Mouse (Mus musculus): ENCODE data around the gene Uqcr11. TPM values are rescaled to one million over a fixed set of nuclear protein-coding genes. Genes with fewer than 3 reads are reported as not detected.
A peak's percentile ranks its signal among the peaks of the same experiment; 100 is the strongest.

Uqcr11 gene
- polyA plus RNA-seq, 1 experiment from 2014 or later: 628 TPM

DNA sequence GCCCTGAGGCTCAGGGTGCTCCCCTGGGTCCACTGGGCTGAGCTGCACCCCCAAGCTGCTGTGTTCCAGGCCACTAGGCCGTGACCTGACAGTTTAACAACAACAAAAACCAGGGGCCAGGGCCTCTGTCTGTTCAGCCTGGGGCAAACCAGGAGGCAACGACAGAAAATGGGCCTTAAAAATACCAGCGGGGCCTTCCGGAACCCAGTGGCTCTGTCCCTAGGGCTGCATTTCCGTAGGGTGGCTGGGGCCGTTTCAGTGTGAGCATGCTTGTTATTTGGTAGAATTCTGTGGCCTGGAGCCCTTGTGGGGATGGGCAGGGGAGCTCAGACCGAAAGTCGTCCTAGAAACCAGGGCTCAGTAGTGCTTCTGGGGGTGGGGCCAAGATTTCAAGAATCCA lies 23.2 kb upstream of the Uqcr11 start:
- Histone ChIP-seq H3K4me1 (peaks cover 51% of the 10 kb centered on the region), H3K36me3 (peaks cover 68% of the 10 kb centered on the region), H3K27ac (0 out of 2 replicates have a peak overlapping the region, but pooled peaks have one; percentile 33), H3K9me3 (replicated peaks) (peaks cover 12% of the 10 kb centered on the region), H3K4me2 (no peak overlapping the region), H3K4me3 (no peak overlapping the region), H3K27me3 (replicated peaks) (no peaks in the 10 kb centered on the region), H3K9ac (0 out of 2 replicates have a peak overlapping the region, but pooled peaks have one; percentile 15)
- 88% methylated on average over 8 of the region's 8 CpGs for WGBS (ENCODE audit: insufficient replicate concordance)
- ATAC-seq: no peak

GRCm38 (mm10) chr10:80425041-80425440 lies 18.4 kb upstream of the Uqcr11 start:
- H3K4me3 ChIP-seq: no peak overlapping the region
- peaks cover 12% of the 10 kb centered on the region for H3K9me3 ChIP-seq (replicated peaks)
- H3K27me3 ChIP-seq (replicated peaks): no peaks in the 10 kb centered on the region
- 89% methylated on average over 3 of the region's 3 CpGs for WGBS (ENCODE audit: insufficient replicate concordance)
- H3K36me3 ChIP-seq: peaks cover 95% of the 10 kb centered on the region
- no peak for ATAC-seq
- peak overlapping the region; percentile 95 for H3K27ac ChIP-seq
- no peak overlapping the region for H3K4me2 ChIP-seq
- no peak overlapping the region for H3K9ac ChIP-seq
- peaks cover 66% of the 10 kb centered on the region for H3K4me1 ChIP-seq

- WGBS (ENCODE audit: insufficient replicate concordance): 15% methylated on average over 4 of the region's 4 CpGs
- peaks cover 12% of the 10 kb centered on the region for H3K9me3 ChIP-seq (replicated peaks)
- peak overlapping the region; percentile 73 for H3K4me2 ChIP-seq
- H3K4me3 ChIP-seq: peak overlapping the region; percentile 25
- peaks cover 95% of the 10 kb centered on the region for H3K36me3 ChIP-seq
- peak; percentile 76 for ATAC-seq
- H3K27ac ChIP-seq: peak overlapping the region; percentile 95
- H3K9ac ChIP-seq: peak overlapping the region; percentile 57
- no peaks in the 10 kb centered on the region for H3K27me3 ChIP-seq (replicated peaks)
- peaks cover 68% of the 10 kb centered on the region for H3K4me1 ChIP-seq
Measured at GRCm38 (mm10) chr10:80423562-80423961, 16.9 kb upstream of the Uqcr11 start.

DNA sequence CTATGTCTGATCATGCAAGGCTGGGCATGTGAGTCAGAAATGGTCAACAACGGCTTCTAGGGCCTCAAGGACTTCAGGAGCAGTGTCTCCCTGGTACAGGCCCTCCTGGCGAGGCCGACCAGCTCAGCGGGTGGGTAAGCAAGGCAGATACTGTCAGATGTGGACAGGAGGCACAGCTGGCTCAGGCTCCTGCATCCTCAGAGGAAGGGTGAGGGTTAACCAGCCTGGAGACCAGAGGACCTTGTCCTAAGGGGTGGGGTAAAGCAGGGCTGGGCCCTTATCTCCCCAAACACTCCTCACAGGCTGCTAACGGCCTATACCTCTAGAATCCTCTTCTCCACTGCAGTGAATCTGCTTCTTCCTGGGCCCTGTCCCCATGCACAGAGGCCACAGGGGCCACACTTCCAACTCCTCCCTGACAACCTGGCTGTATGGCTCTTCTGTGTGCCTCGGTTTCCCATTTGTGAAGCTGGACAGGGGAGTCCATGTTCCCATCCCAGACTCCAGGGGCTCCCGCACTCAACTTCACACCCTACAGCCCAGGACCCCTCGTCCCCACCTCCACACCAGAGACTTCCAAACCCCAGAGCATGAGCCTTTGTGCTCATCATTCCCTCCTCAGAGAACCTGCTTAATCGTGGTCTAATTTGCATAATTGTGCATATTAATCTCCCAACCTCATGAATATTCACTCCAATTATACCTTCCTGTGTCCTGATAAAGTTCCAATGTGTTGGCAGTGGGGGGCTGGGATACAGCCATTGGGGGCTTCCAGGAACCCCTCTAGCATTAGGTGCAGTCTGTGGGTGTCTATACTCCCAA lies 15.2 kb upstream of the Uqcr11 start:
- WGBS (ENCODE audit: insufficient replicate concordance): 24% methylated on average over 9 of the region's 9 CpGs
- peak; percentile 96 for ATAC-seq
- H3K4me3 ChIP-seq: peak overlapping the region; percentile 45
- peaks cover 76% of the 10 kb centered on the region for H3K4me1 ChIP-seq
- H3K36me3 ChIP-seq: peaks cover 95% of the 10 kb centered on the region
- peak overlapping the region; percentile 73 for H3K4me2 ChIP-seq
- peak overlapping the region; percentile 95 for H3K27ac ChIP-seq
- H3K9me3 ChIP-seq (replicated peaks): peaks cover 12% of the 10 kb centered on the region
- no peaks in the 10 kb centered on the region for H3K27me3 ChIP-seq (replicated peaks)
- peak overlapping the region; percentile 72 for H3K9ac ChIP-seq

DNA sequence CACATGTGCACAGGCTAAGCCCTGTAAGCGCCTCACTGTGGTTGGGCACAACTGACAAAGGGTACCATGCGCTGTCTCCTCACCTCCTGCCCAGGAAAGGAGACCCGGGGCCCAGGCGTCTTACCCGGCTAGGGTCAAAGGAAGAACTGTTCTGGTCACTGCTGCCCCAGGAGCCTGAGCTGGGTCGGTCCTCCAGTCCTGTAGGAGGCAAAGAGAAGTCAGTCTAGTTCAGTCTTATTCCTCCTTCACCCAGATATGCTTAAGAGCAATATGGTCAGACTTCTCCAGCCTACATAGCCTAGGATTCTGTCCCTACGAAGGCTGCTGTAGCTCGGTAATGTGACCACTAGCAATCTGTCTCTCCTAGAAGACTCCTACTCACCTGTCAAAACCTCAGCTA lies 14.6 kb upstream of the Uqcr11 start:
- H3K9me3 ChIP-seq (replicated peaks): peaks cover 12% of the 10 kb centered on the region
- peaks cover 76% of the 10 kb centered on the region for H3K4me1 ChIP-seq
- H3K9ac ChIP-seq: peak overlapping the region; percentile 72
- H3K4me3 ChIP-seq: peak overlapping the region; percentile 45
- H3K4me2 ChIP-seq: peak overlapping the region; percentile 73
- peak overlapping the region; percentile 95 for H3K27ac ChIP-seq
- ATAC-seq: no peak
- no peaks in the 10 kb centered on the region for H3K27me3 ChIP-seq (replicated peaks)
- H3K36me3 ChIP-seq: peaks cover 95% of the 10 kb centered on the region
- WGBS (ENCODE audit: insufficient replicate concordance): 71% methylated on average over 8 of the region's 8 CpGs

- WGBS (ENCODE audit: insufficient replicate concordance): 81% methylated on average over 10 of the region's 10 CpGs
- H3K9ac ChIP-seq: peak overlapping the region; percentile 72
- peaks cover 76% of the 10 kb centered on the region for H3K4me1 ChIP-seq
- ATAC-seq: no peak
- H3K27me3 ChIP-seq (replicated peaks): no peaks in the 10 kb centered on the region
- peak overlapping the region; percentile 45 for H3K4me3 ChIP-seq
- H3K27ac ChIP-seq: peak overlapping the region; percentile 95
- peaks cover 95% of the 10 kb centered on the region for H3K36me3 ChIP-seq
- peak overlapping the region; percentile 73 for H3K4me2 ChIP-seq
- H3K9me3 ChIP-seq (replicated peaks): peaks cover 8% of the 10 kb centered on the region
Measured at GRCm38 (mm10) chr10:80420729-80421128, 14.1 kb upstream of the Uqcr11 start.

GRCm38 (mm10) chr10:80419419-80419818 lies 12.8 kb upstream of the Uqcr11 start:
- Histone ChIP-seq H3K9me3 (replicated peaks) (no peaks in the 10 kb centered on the region), H3K4me2 (peak overlapping the region; percentile 73), H3K4me3 (0 out of 2 replicates have a peak overlapping the region, but pooled peaks have one; percentile 9), H3K4me1 (peaks cover 66% of the 10 kb centered on the region), H3K27ac (peak overlapping the region; percentile 95), H3K27me3 (replicated peaks) (no peaks in the 10 kb centered on the region), H3K36me3 (peaks cover 95% of the 10 kb centered on the region), H3K9ac (peak overlapping the region; percentile 55)
- WGBS (ENCODE audit: insufficient replicate concordance): 81% methylated on average over 8 of the region's 8 CpGs
- no peak for ATAC-seq

DNA sequence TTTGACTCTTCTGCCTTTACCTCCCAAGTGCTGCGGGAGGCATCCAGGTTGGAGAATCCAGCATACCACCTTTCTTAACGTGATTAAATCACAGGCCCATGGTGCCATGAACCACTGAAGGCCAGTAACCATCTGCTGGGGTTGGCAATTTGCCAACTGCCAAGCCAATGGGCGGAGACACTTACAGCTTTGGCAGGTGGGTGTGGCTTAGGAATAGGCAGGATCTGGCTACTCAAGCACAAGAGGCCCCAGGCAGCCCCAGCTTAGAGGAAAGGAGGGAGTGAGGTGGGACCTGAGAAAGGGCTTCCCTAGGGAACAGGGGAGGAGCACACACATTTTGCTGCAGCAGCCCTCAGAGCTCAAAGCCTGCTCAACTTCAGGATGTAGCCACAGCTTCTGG lies 11.7 kb upstream of the Uqcr11 start:
- no peaks in the 10 kb centered on the region for H3K9me3 ChIP-seq (replicated peaks)
- peaks cover 97% of the 10 kb centered on the region for H3K36me3 ChIP-seq
- H3K27ac ChIP-seq: peak overlapping the region; percentile 95
- no peak for ATAC-seq
- H3K4me3 ChIP-seq: no peak overlapping the region
- no peaks in the 10 kb centered on the region for H3K27me3 ChIP-seq (replicated peaks)
- H3K4me2 ChIP-seq: peak overlapping the region; percentile 73
- H3K9ac ChIP-seq: peak overlapping the region; percentile 55
- H3K4me1 ChIP-seq: peaks cover 55% of the 10 kb centered on the region
- 77% methylated on average over 3 of the region's 3 CpGs for WGBS (ENCODE audit: insufficient replicate concordance)

DNA sequence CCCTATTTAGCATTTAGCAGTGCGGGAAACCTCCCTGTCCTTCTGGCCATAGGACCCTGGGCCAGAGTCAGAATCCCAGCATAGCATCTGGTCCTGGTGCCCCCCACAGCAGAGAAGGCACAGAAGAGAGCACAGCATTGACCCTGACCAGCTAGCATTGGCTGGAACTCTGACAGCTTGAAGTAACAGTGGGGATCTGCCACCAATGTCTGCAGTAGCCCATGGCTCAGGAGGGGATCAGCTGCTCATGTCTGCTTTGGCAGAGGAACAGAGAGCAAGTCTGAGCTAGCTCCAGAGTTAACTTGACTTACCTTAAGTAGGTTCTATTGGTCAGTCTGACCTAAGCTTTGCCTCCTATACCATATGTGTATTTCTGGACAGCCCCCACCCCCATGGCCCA lies 11.2 kb upstream of the Uqcr11 start:
- peak overlapping the region; percentile 95 for H3K27ac ChIP-seq

DNA sequence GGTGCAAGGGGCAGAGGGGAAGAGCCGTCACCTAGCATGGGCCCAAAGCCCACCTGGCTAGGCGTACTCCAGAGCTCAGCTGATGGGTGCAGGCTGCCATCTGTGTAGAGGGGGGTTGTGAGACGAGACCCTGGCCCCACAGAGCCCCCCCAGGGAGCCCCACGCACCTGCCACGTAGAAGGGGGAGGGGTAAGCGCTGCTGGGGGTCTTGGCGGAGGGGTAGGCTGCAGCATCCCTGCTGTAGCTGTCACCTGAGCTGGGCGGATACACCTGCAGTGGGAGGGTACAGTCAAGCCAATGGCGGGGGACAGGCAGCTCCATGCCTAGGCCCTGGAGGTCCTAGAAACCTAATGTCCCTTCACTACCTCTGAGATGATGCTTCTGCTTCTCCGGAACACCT lies 10.7 kb upstream of the Uqcr11 start:
- ATAC-seq: no peak
- Histone ChIP-seq H3K9me3 (replicated peaks) (no peaks in the 10 kb centered on the region), H3K4me1 (peaks cover 46% of the 10 kb centered on the region), H3K27ac (no peak overlapping the region; the same call in 1 of the 2 replicates), H3K4me3 (no peak overlapping the region), H3K36me3 (peaks cover 99% of the 10 kb centered on the region), H3K9ac (no peak overlapping the region), H3K4me2 (no peak overlapping the region), H3K27me3 (replicated peaks) (no peaks in the 10 kb centered on the region)
- WGBS (ENCODE audit: insufficient replicate concordance): 92% methylated on average over 10 of the region's 10 CpGs

More for the DNA sequence above, 11.2 kb upstream of the Uqcr11 start:
- Histone ChIP-seq H3K9me3 (replicated peaks) (no peaks in the 10 kb centered on the region), H3K27me3 (replicated peaks) (no peaks in the 10 kb centered on the region), H3K9ac (no peak overlapping the region), H3K36me3 (peaks cover 97% of the 10 kb centered on the region), H3K4me2 (0 out of 2 replicates have a peak overlapping the region, but pooled peaks have one; percentile 73), H3K4me3 (no peak overlapping the region), H3K4me1 (peaks cover 50% of the 10 kb centered on the region)
- WGBS (ENCODE audit: insufficient replicate concordance): 100% methylated on average over 1 of the region's 1 CpGs
- no peak for ATAC-seq

- Histone ChIP-seq H3K36me3 (peaks cover 100% of the 10 kb centered on the region), H3K4me2 (no peak overlapping the region), H3K27me3 (replicated peaks) (no peaks in the 10 kb centered on the region), H3K9me3 (replicated peaks) (no peaks in the 10 kb centered on the region), H3K27ac (peak overlapping the region; percentile 24; the same call in 1 of the 2 replicates), H3K4me1 (peaks cover 30% of the 10 kb centered on the region), H3K9ac (no peak overlapping the region), H3K4me3 (no peak overlapping the region)
- ATAC-seq: no peak
- 93% methylated on average over 7 of the region's 7 CpGs for WGBS (ENCODE audit: insufficient replicate concordance)
Measured at GRCm38 (mm10) chr10:80415566-80415965, 8.9 kb upstream of the Uqcr11 start.
